Mouse (Mus musculus): ENCODE measurements around the gene Xpnpep3. TPM values are rescaled to one million over a fixed set of nuclear protein-coding genes. Genes with fewer than 3 reads are reported as not detected.
"Not testable (repeated sequence)": the region's sequence is repeated elsewhere in the genome, so short reads cannot be mapped to it uniquely, and the experiment has no call there.

Gene Xpnpep3
- polyA plus RNA-seq, 1 experiment: 6.8 TPM

DNA sequence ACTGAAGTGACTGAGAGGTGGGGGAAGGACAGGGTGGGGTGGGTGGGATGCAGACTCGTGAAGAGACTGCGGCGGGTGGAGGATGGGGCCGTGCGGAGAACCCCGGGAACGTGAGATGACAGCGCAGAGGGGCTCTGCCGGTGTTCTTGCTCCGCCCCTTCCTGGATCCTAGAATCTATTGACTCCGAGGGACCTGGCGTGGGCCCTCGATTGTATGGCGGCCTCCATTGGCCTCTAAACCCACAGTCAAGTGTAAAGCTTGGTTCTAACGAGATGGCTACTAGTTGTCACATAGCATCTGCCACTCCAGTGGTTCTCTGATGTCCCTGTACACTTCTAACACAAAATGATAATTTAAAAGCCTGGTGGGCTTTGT lies 66.8 kb downstream of the Xpnpep3 start:
- under 1% methylated on average over 15 of the region's 15 CpGs for WGBS
- TF ChIP-seq CTCF (IDR thresholded peaks at IDR 0.05; ENCODE audit: insufficient read depth, low read length) (no peak), POLR2A (IDR thresholded peaks at IDR 0.05; ENCODE audit: borderline replicate concordance, extremely low read depth, low read depth, low read length) (peak; percentile 8; the same call in 1 of the 2 replicates)
- H3K4me1 ChIP-seq (ENCODE audit: control insufficient read depth, insufficient read depth, low read length): peaks cover 3% of the 10 kb centered on the region
- peak overlapping the region; percentile 93 for H3K4me3 ChIP-seq (replicated peaks; ENCODE audit: extremely low read depth, low read depth, low read length)
- no peak for DNase-seq

GRCm38 (mm10) chr15:81470735-81471134 lies 70.8 kb downstream of the Xpnpep3 start:
- 70% methylated on average over 8 of the region's 8 CpGs for WGBS
- H3K4me1 ChIP-seq (ENCODE audit: control insufficient read depth, insufficient read depth, low read length): peaks cover 3% of the 10 kb centered on the region
- TF ChIP-seq POLR2A (IDR thresholded peaks at IDR 0.05; ENCODE audit: borderline replicate concordance, extremely low read depth, low read depth, low read length) (no peak), CTCF (IDR thresholded peaks at IDR 0.05; ENCODE audit: insufficient read depth, low read length) (no peak)
- no peak overlapping the region for H3K4me3 ChIP-seq (replicated peaks; ENCODE audit: extremely low read depth, low read depth, low read length)
- DNase-seq: no peak

GRCm38 (mm10) chr15:81472256-81472655 lies 72.3 kb downstream of the Xpnpep3 start:
- WGBS: 89% methylated on average over 5 of the region's 5 CpGs
- no peak for DNase-seq
- TF ChIP-seq CTCF (IDR thresholded peaks at IDR 0.05; ENCODE audit: insufficient read depth, low read length) (no peak), POLR2A (IDR thresholded peaks at IDR 0.05; ENCODE audit: borderline replicate concordance, extremely low read depth, low read depth, low read length) (no peak)
- no peak overlapping the region for H3K4me3 ChIP-seq (replicated peaks; ENCODE audit: extremely low read depth, low read depth, low read length)
- H3K4me1 ChIP-seq (ENCODE audit: control insufficient read depth, insufficient read depth, low read length): peaks cover under 1% of the 10 kb centered on the region

- H3K4me3 ChIP-seq (replicated peaks; ENCODE audit: extremely low read depth, low read depth, low read length): no peak overlapping the region
- no peaks in the 10 kb centered on the region for H3K4me1 ChIP-seq (ENCODE audit: control insufficient read depth, insufficient read depth, low read length)
- WGBS: 35% methylated on average over 3 of the region's 3 CpGs
- TF ChIP-seq POLR2A (IDR thresholded peaks at IDR 0.05; ENCODE audit: borderline replicate concordance, extremely low read depth, low read depth, low read length) (no peak), CTCF (IDR thresholded peaks at IDR 0.05; ENCODE audit: insufficient read depth, low read length) (peak; percentile 31; the same call in 1 of the 2 replicates)
- DNase-seq: peak; percentile 24
These were observed 75.7 kb downstream of the Xpnpep3 start for GRCm38 (mm10) chr15:81475654-81476053.

DNA sequence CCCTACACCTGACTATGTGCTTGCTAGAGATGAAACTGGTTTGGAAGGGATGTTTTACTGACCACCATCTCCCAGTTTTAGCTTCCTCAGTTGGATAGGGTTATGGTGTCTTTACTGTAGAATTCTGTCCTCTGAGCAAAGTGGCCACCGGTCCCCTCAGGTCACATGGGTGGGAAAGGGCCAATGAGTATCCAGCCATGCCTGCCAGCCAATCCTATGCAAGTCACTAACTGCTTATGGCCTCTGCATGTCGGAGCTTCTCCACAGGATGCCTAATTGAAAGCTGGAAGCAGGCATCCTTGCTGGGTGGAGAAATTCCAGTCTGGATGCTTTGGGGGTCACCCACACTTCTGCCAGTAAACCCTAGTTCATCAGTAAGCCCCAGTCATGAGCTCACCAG lies 76.7 kb downstream of the Xpnpep3 start:
- Histone ChIP-seq H3K4me1 (ENCODE audit: control insufficient read depth, insufficient read depth, low read length) (no peaks in the 10 kb centered on the region), H3K4me3 (replicated peaks; ENCODE audit: extremely low read depth, low read depth, low read length) (no peak overlapping the region)
- WGBS: 28% methylated on average over 2 of the region's 2 CpGs
- no peak for DNase-seq
- TF ChIP-seq CTCF (IDR thresholded peaks at IDR 0.05; ENCODE audit: insufficient read depth, low read length) (no peak), POLR2A (IDR thresholded peaks at IDR 0.05; ENCODE audit: borderline replicate concordance, extremely low read depth, low read depth, low read length) (no peak)

DNA sequence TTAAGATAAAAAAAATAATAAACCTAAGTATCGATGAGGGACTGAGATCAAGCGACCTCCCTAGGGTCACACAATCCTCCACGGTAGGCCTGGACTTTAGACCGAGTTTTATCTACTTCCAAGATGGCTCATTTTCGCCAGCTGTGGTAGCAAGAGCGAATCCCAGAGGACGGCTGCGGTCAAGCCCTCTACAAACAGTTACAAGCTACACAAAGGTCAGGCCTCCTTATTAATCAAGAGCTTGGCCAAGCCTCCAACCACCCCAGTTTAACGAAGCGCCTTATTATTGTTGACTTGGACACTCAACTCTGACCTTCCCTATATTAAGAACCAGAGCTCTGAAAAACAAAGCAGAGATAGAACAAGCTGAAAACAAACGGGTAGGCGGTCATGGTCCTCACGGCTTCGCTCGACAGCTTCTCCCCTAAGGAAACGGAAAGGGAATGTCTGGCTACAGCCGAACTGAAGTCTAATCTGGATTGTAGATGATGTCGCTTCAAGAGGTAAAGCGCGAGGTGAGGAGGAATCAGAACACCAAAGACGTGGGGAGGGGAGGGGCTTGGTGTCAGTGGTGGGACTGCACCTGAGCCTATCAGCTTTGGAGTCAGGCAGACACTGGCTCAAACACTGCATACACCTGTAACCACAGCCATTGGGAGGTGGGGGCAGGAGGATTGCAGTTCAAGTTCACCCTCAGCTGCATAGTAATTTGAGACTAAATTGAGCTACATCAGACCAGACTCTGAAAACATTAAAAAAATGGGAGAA lies 79.7 kb downstream of the Xpnpep3 start:
- no peak for TF ChIP-seq CTCF (IDR thresholded peaks at IDR 0.05; ENCODE audit: insufficient read depth, low read length)
- no peak for TF ChIP-seq POLR2A (IDR thresholded peaks at IDR 0.05; ENCODE audit: borderline replicate concordance, extremely low read depth, low read depth, low read length)
- Histone ChIP-seq H3K4me1 (ENCODE audit: control insufficient read depth, insufficient read depth, low read length) (no peaks in the 10 kb centered on the region), H3K4me3 (replicated peaks; ENCODE audit: extremely low read depth, low read depth, low read length) (no peak overlapping the region)
- 62% methylated on average over 21 of the region's 21 CpGs for WGBS
- no peak for DNase-seq

- DNase-seq; H3K4me1 ChIP-seq (ENCODE audit: control insufficient read depth, insufficient read depth, low read length); H3K4me3 ChIP-seq (replicated peaks; ENCODE audit: extremely low read depth, low read depth, low read length): not testable (repeated sequence)
- 84% methylated on average over 3 of the region's 3 CpGs for WGBS
These were observed 80.3 kb downstream of the Xpnpep3 start for GRCm38 (mm10) chr15:81480284-81480683.

GRCm38 (mm10) chr15:81480977-81481379 lies 81.0 kb downstream of the Xpnpep3 start:
- TF ChIP-seq POLR2A (IDR thresholded peaks at IDR 0.05; ENCODE audit: borderline replicate concordance, extremely low read depth, low read depth, low read length) (peak; percentile 27; the same call in 1 of the 2 replicates), CTCF (IDR thresholded peaks at IDR 0.05; ENCODE audit: insufficient read depth, low read length) (no peak)
- WGBS: 6% methylated on average over 13 of the region's 13 CpGs
- peak overlapping the region; percentile 66 for H3K4me3 ChIP-seq (replicated peaks; ENCODE audit: extremely low read depth, low read depth, low read length)
- DNase-seq: peak; percentile 31
- no peaks in the 10 kb centered on the region for H3K4me1 ChIP-seq (ENCODE audit: control insufficient read depth, insufficient read depth, low read length)

DNA sequence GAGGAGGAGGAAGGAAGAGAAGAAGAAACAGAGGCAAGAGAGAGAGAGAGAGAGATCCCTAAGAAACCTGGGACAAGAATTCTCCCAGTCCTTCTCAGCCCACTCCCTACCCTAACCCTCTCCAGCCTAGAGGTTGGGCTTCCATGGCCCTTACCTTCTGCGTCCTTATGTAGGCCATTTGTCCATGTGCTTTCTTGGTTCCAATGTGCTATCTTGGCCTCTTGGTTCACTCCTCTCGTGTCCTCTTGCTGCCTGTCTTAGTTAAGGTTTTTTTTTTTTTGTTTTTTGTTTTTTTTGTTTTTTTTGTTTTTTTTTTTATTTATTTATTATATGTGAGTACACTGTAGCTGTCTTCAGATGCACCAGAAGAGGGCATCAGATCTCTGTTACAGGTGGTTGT lies 83.0 kb downstream of the Xpnpep3 start:
- no peak for DNase-seq
- TF ChIP-seq CTCF (IDR thresholded peaks at IDR 0.05; ENCODE audit: insufficient read depth, low read length) (no peak), POLR2A (IDR thresholded peaks at IDR 0.05; ENCODE audit: borderline replicate concordance, extremely low read depth, low read depth, low read length) (no peak)
- Histone ChIP-seq H3K4me3 (replicated peaks; ENCODE audit: extremely low read depth, low read depth, low read length) (no peak overlapping the region), H3K4me1 (ENCODE audit: control insufficient read depth, insufficient read depth, low read length) (no peaks in the 10 kb centered on the region)
- WGBS: 83% methylated on average over 2 of the region's 2 CpGs

DNA sequence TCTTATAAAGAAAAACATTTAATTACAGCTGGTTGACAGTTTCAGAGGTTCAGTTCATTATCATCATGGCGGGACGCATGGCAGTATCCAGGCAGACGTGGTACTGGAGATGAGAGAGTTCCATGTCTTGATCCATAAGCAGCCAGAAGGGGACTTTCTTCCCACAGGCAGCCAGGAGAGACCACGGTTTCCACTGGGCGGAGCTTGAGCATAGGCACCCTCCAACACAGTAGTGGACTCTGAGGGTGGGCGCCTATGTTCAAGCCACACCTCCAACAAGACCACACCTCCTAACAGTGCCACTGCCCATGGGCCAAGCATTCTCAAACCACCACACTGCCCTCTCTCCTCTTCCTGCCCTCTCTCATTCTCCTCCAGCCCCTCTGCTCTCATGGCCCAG lies 83.8 kb downstream of the Xpnpep3 start:
- no peak for DNase-seq
- TF ChIP-seq CTCF (IDR thresholded peaks at IDR 0.05; ENCODE audit: insufficient read depth, low read length) (no peak), POLR2A (IDR thresholded peaks at IDR 0.05; ENCODE audit: borderline replicate concordance, extremely low read depth, low read depth, low read length) (no peak)
- Histone ChIP-seq H3K4me3 (replicated peaks; ENCODE audit: extremely low read depth, low read depth, low read length) (no peak overlapping the region), H3K4me1 (ENCODE audit: control insufficient read depth, insufficient read depth, low read length) (no peaks in the 10 kb centered on the region)
- 84% methylated on average over 6 of the region's 6 CpGs for WGBS
